Mouse (Mus musculus) adrenal gland (tissue): ENCODE measurements around the gene Rbbp8nl.

ENCODE experiments used
- intact Hi-C: fragments of 180-260 bp; cut with DNase I; formaldehyde crosslinking; loops from one replicate; pipeline ENCODE4 v1.15.1; 2025

Rbbp8nl gene

DNA sequence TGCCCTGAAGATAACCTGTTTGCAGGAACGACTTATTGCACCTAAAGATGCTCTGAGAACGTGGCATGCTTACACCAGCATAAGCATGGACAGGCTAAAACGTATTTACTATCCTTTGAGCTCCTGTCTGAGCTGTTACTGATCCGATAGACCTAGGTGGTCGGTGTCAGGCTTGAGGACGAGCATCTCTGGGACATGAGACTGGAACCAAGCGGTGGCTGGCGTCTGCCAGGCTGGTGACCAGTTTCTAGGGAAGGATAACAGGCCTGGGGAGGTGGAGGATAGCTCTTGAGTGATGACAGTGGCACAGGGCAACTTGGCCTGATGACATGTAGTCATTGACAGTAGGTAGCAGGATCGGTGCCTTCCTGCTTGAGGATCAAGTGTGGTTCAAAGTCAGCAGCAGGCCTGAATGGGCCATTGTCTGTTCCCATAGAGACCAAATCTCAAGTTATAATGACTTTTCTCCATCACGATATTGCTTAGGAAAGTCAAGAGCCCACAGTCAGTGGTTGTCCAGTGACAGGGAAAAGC, 30.7 kb downstream of the Rbbp8nl start:
- intact Hi-C loops, result loop anchor here (10.0 kb wide), 1 partner anchor 334 kb away; no protein-coding TSS in a partner anchor

DNA sequence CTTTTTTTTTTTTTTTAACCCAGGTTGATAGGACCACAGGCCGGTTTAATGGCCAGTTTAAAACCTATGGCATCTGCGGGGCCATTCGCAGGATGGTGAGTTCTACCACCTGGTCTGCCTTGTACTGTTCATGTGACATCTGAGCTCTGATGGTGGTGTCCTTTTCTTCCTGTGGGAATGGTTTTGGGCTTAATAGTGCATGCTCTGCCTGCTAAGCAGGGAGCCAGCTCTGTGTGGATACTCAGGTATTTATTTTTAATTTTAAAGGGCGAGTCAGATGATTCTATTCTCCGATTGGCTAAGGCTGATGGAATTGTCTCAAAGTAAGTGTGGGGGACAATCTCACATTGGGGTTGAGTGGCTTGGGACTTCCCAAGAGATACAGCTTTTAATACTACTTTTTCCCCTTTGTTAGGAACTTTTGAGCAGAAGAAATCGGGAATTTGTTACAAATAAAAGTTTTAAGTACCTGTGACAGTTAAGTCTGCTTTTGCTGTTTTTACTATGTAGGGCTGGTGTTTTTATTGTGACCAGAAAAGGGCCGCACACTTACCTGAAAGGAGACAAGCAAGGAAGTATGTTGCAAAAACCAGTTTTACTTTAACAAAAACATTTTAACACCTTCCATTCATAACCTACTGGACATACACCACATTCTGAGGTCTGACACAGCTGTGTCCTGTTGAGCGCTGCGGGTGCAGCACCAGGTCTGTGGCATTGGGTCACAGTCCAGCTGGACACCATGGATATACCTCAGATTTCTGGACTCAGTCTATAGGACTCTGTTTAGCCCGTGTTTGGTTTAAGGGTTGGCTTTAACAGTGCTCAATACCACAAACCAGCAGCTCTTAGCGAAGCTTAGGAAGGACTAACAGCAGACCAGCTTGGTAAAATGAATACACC, 31.5 kb downstream of the Rbbp8nl start:
- intact Hi-C loops, result loop anchor here (10.0 kb wide), 1 partner anchor 333 kb away; no protein-coding TSS in a partner anchor

DNA sequence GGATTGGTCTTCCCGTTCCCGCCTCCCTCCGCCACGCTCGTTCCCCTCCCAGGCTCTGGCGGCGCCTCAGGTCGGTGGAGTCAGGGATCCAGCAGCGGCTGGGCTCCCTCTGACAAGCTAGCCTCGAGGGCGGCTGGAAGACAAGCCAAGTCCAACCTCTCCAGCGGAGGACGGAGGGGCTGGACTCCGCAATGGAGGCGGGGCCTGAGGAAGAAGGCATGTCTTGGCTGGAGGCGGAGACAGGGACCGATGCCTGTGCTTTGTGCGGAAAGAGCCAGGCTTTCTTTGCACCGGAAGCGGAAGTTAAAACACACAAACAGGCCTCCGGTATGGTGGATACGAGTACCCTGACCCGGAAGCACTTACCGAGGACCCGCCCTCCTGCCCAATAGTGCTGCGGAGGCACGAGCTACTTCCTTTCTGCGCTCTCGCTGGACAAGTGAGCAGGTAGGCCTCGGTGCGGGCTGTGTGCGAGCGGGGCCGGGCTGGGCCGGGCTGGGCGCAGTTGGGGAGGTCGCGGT, 32.6 kb downstream of the Rbbp8nl start, which contains the start of gene Rps21:
Gene Rps21, plus strand, starts transcription at position 377 of the 521 bp plus-strand sequence.
- intact Hi-C loops, result loop anchor here (10.0 kb wide), 1 partner anchor 332 kb away; no protein-coding TSS in a partner anchor

DNA sequence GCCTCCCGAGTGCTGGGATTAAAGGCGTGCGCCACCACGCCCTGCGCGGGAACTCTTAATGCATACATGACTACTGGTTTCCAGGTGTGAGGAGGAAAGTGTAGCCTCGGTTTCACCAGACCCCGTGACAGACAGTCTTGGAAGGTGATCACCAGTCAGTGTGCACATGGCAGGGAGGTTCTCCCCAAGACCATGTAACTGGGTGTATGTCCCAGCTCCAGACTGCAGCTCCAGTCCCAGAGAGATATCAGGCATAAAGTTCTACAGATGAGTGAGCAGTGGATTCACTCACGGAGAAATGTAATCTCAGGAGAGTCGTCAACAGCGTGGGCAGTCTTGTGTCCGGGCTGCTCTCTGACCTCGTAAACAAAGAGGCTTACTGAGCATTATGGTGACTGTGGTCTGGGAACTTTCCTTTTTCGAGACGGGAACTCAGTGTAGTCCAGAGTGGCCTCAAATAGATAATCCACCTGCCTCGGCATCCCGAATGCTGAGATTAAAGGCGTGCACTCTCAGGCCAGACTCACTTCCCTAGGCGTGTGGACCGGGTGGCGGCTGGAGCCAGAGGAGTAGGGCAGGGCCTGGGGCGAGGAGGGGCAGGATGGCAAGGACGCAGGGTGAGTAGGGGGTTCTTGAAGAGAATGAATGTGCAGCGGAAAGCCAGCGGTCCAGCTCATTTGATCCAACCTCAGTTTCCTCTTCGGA, 33.2 kb downstream of the Rbbp8nl start:
- intact Hi-C loops, result loop anchor here (10.0 kb wide), 1 partner anchor 332 kb away; no protein-coding TSS in a partner anchor

DNA sequence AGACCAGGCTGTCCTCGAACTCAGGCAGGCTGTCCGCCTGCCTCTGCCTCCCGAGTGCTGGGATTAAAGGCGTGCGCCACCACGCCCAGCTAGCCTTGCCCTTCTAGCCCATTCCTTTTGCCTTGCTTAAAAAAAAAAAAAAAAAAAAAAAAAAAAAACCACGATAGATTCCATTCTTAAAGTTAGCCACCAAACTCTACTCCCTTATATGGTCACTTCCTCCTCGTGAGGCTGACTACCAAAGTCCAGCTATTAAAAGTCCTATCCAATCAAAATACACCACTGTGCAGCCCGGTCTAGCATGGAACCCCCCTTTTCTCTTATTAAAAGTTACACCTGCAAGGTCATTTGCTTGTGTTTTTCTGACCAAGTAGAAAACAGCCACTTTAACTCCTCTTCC, 34.0 kb downstream of the Rbbp8nl start:
- intact Hi-C loops, result loop anchor here (10.0 kb wide), 1 partner anchor 331 kb away; no protein-coding TSS in a partner anchor

DNA sequence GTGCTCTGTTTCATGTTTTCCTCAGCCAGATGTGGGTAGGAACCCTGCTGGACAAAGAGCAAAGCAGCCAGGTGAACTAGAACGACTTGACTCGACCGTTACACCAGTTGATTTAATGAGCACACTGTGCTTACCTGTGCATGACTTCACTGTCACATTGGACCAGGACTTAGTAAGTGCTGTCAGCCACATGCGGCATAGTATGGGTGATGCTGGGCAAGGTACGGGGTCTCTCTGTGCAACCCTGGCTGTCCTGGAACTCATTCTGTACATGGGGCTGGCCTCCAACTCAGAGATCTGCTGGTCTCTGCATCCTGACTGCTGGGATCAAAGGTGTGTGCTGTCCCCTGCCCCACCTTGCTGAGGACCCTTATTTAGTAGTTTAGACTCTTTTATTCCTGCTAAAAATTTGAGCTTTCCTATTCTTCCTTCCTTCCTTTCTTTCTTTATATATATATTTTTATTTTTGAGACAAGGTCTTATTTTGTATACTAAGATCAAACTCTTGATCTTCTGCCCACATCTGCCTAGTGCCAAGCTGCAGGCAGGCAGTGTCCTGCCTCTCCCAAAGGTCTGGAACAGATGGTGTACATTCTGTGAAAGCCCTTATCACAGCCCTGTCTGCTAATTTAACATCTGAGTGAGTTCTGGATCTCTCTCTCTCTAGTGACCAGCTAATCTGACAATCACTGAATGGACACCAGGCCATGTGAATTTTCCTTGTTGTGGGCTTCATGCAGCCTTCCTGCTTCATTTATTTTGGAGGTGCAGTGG, 35.1 kb downstream of the Rbbp8nl start:
- intact Hi-C loops, result loop anchor here (5.0 to 10.0 kb wide), 2 partner anchors 82 to 330 kb away; partner anchors contain the start of gene Adrm1

DNA sequence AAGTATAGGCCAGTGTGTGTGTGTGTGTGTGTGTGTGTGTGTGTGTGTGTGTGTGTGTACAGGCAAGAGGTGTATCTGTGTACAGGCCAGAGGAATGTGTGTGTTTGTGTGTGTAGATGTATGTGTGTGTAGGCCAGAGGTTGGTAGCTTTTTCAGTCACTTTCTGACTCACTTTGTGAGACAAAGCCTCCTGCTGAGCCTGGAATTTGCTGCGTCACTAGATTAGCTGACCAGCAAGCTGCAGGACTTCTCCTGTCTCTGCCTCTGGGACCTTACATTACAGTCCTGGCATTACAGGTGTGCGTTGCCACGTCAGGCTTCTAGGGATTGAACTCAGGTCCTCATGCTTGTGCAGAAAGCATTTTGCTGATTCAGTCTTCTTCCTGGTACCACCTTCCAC, 37.8 kb downstream of the Rbbp8nl start:
- intact Hi-C loops, result loop anchor here (2.0 to 10.0 kb wide), 3 partner anchors 43 to 327 kb away; partner anchors contain the start of gene Adrm1

DNA sequence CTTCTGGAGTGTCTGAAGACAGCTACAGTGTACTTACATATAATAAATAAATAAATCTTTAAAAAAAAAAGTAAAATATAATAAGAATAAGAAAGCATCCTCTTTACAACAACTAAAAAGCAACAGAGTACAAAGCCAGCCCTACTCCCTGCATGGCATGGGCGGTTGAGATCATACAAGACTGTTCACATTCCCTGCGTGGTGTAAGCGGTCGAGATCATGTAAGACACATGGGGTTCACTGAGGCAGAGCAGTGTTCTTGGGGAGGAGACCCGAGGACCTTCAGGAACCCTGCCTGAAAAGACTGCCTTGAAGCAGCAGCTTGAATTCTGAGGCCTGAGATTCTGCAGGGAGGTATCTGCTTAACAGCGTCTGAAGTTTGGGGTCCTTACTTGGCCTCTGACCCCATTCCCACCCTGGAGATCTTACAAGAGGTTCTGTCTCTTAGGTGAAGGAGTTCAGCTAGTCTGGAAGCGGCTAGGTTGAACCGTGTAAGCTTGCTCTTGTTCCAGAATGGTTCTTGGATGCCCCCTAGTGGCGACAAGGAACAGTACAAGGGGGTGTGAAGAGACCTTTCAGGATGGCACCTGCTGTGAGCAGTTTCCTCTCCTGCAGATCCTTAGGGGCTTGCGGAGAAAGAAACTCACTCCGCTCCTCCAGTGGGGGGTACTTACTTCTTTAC, 38.6 kb downstream of the Rbbp8nl start:
- intact Hi-C loops, result loop anchor here (2.0 to 10.0 kb wide), 3 partner anchors 42 to 326 kb away; partner anchors contain the start of gene Adrm1

DNA sequence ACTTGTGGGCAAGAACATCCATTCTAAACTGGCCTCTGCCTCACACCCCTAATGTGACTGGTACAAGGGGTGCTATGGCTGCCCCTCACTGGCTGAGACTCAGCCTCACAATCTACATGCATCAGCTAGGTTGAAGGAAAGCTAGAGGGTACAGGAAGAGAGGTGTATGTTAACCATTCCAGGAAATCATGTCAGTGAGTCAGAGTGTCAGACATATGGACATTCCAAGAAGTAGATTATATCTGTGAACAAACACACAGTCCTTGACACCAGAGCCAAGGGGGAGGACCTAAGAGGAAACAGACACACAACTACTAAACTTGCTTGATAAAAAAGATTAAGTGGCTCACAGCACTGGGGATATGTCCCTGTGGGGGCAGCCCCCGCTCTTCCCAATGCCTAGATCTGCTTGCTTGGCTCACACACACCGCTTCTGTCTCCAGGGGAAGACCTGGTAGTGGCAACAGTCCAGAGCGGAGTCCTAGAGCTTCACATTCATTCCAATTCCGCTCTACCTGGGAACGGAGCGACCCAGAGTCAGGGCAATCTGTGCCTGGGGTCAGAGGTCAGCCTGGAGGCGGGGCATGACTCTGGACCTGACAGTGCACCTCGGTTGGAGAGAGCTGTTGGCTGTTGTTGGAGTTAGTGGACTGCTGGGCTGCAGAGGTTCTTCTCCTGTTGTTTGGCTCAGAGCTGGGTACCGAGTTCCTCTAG, 40.6 kb downstream of the Rbbp8nl start:
- intact Hi-C loops, result no loop called here

DNA sequence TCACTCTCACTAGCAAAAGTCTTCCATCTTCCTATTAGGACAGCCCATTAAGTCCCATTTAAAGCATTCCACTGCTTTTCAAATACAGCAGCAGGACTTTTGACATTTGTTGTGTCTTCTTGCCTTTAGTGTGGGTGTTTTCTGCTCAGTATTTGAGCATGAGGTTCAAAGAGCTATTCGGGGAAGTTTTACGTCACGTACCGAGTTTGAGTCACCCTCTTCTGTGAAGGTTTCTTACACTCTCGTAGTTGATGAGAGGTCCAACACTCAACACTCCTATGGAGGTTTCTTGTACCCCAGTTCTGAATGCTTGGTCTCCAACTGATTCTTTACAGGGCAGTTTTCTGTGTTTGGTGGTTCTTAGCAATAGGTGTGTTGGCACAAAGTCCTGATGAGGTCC, 41.8 kb downstream of the Rbbp8nl start:
- intact Hi-C loops, result no loop called here

DNA sequence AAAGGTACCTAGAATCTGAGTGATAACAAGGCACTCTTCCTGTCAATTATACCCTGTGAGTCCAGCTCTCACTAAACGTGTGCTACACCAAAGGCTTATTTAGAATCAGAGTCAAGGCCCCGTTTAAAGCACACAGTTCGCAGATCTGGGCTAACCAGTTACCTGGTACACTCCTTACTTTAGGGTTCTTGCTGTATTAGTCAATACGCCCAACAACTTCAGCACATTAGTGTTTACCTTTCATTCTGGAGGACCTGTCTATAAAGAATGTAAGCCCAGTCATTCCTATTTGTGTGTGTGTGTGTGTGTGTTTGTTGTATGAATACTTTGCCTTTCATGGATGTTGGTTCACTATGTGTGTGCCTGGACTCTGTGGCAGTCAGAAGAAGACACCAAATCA, 46.6 kb downstream of the Rbbp8nl start:
- intact Hi-C loops, result no loop called here

DNA sequence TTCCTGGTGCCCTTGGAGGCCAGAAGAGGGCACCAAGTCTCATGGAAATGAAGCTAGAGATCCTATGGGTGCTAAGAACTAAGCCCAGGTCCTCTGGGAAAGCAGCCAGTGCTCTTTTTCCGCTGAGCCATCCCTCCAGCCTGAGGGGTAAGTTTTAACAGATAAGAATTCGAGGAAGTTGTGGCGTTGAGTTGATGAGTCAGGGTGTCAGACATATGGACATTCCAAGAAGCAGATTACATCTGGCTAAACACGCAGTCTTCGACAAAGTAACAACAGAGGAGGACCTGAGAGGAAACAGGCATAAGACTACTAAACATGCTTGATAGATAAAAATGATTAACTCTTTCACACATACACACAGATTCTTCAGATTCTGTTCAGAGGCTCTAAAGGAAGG, 51.1 kb downstream of the Rbbp8nl start:
- intact Hi-C loops, result no loop called here

DNA sequence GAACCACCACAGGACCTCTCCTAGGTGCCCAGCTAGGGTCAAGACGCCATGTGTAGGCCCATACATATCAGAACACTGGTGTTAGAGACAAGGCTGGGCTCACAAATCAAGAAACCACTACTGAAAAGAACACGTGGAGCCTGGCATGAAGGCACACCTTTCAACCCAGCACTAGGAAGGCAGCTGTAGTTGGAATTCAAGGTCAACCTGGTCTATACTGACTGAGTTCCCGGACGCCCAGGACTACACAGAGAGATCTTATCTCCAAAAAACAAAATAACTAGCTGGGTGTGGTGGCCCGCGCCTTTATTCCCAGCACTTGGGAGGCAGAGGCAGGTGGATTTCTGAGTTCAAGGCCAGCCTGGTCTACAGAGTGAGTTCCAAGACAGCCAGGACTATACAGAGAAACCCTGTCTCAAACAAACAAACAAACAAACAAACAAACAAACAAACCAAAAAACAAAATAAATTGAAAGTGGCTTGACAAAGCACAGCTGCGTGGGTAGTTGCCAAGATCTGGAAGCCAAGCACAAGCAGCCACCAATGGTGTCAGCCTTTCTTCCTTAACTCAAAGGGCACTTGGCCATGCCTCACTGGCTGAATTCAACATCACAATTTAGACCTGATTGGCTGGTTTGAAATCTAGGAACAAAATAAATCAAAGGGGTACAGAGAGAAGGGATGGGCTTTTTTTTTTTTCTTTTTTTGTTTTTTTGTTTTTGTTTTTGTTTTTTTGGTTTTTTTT, 51.9 kb downstream of the Rbbp8nl start:
- intact Hi-C loops, result no loop called here

DNA sequence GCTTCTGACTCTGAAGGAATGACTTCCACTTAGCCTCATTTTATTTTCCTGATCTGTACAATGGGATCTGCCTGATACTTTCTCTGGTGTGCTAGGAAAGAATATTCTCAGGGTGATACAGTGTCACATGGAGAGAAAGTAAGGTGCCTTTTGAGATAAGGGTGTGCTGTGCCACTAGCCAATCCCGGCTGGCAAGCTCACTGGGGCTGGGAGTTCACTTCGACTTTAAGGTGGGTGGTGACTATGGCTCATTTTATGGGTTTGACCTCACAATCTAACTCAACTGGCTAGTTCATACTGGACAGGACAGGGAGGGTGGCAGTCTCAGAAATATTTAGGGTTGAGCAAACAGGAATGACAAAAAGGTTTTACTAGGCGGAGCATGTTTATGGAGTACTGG, 52.7 kb downstream of the Rbbp8nl start:
- intact Hi-C loops, result no loop called here

DNA sequence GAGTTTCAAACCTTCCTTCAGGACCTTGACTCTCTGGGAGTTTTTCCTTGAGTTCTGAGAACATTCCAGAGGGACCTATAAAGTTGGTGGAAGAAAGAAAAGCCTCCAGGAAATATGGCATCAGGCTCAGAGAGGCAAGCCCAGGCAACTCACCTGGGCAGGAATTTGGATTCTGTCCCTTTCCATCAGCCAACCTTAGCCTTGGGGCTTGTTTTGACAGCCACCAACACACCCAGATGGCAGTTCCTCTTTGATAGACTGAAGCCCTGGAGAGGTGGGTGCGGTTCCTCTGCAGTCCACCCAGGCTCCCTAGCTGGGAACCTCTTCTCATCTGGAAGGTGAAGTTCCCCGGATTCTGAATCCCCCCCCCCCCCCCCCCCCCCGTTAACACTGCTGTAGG, 53.2 kb downstream of the Rbbp8nl start:
- intact Hi-C loops, result no loop called here

DNA sequence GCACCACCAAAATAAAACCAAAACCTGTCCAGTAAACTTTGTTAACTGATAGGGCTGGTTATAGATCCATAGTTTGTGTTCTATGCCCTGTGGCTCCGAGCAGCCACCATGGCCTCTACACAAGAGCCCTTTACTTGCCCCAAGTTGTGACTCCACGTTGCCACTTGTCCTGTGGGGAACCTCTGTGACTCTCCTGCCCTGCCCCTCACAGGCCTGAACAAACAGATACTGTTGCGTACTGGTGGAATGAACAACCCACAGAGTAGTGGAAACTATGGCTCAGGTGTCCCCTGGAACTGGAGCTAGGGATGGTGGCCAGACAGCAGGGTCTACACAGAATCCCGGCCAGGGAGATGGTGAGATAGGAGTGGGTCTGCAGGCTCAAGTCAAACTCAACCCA, 53.9 kb downstream of the Rbbp8nl start:
- intact Hi-C loops, result no loop called here

DNA sequence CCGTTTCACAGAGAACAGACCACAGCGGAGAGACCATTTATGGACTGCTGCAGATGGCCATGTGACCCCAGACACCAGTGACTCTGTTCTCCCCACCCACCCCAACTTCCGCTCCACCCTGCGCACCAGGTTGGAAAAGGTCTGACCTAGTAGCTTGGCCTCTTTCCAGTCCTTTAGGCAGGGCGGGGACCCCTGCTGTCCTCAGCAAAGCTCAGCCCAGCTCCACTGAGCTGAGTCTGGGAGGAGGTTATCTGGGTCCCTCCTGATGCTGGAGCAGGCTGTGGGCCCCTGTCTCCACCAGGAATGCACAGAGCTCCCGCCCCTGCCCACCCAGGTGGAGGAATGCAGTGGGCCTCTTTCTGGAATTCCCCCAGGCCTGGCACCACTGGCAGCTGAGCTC, 54.7 kb downstream of the Rbbp8nl start:
- intact Hi-C loops, result loop anchor here (5.0 kb wide), 1 partner anchor 63 kb away; the partner anchor contains the start of gene Adrm1

DNA sequence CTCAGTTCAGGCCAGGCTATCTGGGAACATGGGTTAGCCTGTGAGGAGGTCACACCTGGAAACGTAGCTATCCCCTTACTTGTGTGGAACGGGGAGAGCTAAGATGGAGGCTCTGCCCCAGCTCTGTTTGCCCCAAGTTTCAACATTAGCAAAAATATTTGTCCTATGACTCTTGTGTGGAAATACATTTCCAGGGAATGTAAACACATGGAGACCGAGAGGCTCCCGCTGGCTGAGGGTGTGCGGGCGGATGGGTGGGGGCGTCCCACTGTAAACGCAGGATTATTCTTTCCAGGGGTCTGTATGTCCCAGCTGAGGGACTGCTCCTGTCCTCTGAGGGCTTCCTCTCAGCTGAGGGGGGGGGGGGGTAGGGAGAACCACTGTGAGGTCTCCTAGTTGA, 55.3 kb downstream of the Rbbp8nl start:
- intact Hi-C loops, result loop anchor here (5.0 kb wide), 1 partner anchor 62 kb away; the partner anchor contains the start of gene Adrm1
